Mouse (Mus musculus) retina, postnatal 7 days (tissue): ENCODE measurements around the gene Zfp872.
"Not testable (repeated sequence)": the region's sequence is repeated elsewhere in the genome, so short reads cannot be mapped to it uniquely, and the experiment has no call there.

Experiments
- DNase-seq: peaks from one replicate; pipeline ENCODE4 v3.0.0-alpha.2; 2012; ENCODE audit warnings: low read depth, low spot score

Gene Zfp872

DNA sequence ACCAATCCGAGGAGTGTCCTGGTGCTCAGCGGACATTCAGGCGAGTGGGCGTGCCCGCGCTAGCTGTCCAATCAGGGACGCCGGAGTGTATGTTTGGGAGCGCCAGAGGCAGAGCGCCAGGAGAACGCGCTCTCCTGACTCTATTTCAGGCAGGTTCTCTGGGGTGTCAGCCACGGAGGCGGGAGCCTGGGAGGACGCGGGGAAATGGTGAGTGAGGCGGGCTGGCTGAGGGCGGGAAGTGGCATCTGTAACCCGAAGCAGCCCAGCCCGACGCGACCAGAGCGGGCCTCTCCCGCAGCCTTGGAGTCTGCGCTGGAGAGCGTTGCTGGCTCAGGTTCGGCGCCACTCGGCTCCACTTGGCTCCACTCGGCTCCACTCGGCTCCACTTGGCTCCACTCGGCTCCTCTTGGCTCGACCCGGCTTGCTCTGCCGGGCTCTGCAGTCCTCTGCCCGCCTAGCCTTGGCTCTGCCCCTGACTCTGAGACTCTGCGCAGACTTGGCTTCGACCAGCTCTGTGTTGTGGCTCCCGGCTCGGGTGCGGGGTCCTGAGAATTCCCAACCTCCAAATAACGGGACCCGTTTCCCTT, at the start of gene Zfp872:
Zfp872 (plus strand) TSS at position 66 of the 587 bp plus-strand sequence.
- peak; percentile 8 for DNase-seq

DNA sequence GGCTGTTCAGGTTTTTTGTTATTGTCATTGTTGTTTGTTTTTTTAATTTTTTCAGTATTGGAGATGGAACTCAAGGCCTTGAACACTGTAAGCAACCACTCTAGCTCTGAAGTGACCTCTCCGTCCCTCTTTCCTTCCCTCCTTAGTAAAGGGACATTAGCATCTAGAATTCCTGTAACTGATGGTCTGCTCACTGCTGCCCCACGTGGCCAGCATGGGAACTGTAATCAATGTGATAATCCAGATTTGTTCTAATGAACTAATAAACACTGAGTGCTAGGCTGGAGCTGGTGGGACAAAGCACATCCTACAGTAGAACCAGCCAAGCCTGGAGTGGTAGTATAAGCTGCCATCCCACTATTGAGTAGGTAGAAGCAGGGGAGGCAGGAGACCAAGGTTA, 49.4 kb upstream of the Zfp872 start:
- DNase-seq, result peak; percentile 48

DNA sequence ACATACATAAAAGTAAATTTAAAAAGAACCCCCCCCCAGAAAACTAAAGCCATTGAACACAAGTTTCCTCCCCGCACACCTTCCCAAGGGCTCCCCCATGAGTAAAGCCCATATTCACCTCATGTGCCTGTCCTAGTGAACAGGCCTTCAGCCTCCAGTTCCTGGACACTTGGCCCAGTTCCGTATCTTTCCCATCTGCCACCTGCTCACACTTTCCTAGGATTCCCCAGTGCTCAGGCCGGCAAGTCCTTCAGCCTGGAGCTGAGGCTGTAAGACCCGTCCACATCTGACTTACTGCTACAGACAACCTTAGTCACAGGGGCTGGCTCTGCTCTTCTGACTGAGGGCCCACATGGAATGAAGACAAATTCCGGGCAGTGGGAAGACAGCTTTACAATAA, 48.1 kb upstream of the Zfp872 start:
- DNase-seq, result no peak

DNA sequence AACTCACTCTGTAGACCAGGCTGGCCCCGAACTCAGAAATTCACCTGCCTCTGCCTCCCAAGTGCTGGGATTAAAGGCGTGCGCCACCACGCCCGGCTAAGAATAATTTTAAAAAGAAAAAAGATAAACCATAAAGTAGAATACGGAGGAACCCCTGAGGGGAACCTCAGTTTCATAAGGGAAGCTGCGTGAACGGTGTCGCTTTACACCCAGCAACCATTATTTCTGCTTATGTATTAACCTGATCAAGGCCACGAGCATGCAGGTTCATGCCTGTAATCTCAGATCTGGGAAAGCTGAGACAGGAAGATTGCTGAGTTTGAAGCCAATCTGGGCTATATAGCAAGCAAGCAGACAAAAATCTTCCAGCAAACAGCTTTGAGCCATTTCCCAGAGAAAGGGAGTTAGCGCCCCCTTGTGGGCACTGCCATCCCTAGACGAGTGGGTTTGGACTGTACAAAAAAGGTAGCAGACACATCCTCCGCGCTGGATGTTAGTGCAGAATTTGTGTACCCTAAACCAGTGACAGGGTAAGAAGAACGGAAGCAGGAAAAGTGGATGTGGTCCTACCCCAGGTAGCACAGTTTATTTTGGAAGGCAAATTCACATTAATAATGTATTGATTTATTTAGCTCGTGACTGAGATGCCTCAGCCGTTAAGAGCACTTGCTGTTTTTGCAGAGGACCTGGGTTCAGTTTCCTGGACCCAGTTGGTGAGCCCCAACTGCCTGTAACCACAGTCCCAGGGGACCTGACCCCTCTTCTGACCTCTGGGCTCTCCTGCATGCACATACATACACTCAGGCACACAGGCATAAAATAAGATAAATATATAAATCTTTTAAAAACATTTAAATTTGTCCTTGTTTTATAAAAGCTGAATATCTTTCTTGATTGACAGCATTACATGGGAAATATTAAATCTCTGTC, 44.5 kb upstream of the Zfp872 start:
- peak; percentile 77 for DNase-seq

DNA sequence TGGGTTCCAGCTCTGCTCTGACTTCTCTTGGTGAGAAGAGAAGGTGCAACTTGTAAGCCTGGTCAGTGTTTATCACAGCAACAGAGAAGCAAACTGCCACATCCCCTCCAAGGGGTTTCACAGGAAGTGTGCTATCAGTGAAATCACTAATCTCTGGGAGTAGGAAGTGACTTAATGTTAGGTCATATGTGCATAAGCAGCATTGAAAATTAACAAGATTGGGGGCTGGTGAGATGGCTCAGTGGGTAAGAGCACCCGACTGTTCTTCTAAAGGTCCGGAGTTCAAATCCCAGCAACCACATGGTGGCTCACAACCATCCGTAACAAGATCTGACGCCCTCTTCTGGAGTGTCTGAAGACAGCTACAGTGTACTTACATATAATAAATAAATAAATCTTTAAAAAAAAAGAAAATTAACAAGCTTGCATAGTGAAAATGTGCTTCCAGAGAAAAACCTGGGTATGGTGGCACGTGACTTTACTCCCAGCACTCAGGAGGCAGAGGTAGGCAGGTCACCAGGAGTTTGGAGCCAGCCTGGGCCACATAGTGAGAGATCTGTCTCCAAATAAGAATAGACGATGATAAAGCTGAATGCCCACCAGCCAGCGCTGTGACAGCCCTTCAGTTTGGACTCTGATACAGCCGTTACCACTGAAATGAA, 43.5 kb upstream of the Zfp872 start:
- DNase-seq, result no peak

- DNase-seq, result no peak
Measured at GRCm38 (mm10) chr9:22149426-22150248, 38.3 kb upstream of the Zfp872 start.

DNA sequence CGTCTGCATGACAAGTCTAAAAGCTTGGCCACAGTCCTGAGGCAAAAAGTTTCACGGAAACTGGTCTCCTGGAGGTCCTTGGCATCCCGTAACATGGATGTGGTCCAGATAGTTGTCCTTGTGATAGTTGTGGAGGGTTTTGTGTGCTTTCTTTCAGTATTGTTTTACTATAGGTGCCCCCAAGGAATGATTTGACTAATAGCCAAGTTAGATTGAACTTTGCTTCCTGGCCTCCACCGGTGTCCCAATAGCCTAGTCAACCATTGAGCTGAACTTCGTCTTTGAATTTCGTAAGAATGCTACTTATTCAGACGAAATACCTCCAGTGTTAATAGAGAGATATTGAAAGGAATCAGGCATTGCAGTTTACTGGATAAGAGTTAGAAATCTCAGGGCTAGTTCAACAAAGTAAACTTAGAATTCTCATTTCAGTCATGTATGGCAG, 37.6 kb upstream of the Zfp872 start:
- not testable (repeated sequence) for DNase-seq

- DNase-seq, result no peak
Measured at GRCm38 (mm10) chr9:22150946-22151345, 36.9 kb upstream of the Zfp872 start.

DNA sequence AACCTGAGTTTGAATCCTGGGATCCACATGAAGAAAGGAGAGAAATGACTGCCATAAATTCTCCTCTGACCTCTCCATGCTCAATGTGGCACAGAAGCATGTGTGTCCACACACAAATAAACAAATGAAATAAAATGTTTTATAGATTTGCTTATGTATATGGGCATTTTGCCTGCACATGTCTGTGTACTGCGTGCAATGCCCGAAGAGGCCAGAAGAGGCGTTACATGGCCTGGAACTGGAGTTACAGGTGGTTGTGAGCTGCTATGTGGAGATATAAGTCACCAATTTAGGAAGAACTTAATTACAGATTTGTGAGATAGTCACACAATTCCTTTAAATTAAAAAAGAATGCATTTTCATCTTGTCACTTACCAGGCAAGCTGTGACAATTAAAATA, 34.1 kb upstream of the Zfp872 start:
- no peak for DNase-seq

- DNase-seq, result peak; percentile 57
Measured at GRCm38 (mm10) chr9:22155614-22156013, 32.3 kb upstream of the Zfp872 start.

GRCm38 (mm10) chr9:22156497-22157245, 31.2 kb upstream of the Zfp872 start, which contains the start of gene Pigyl:
Gene Pigyl (plus strand): TSS chr9:22156846.
- DNase-seq, result peak; percentile 98

DNA sequence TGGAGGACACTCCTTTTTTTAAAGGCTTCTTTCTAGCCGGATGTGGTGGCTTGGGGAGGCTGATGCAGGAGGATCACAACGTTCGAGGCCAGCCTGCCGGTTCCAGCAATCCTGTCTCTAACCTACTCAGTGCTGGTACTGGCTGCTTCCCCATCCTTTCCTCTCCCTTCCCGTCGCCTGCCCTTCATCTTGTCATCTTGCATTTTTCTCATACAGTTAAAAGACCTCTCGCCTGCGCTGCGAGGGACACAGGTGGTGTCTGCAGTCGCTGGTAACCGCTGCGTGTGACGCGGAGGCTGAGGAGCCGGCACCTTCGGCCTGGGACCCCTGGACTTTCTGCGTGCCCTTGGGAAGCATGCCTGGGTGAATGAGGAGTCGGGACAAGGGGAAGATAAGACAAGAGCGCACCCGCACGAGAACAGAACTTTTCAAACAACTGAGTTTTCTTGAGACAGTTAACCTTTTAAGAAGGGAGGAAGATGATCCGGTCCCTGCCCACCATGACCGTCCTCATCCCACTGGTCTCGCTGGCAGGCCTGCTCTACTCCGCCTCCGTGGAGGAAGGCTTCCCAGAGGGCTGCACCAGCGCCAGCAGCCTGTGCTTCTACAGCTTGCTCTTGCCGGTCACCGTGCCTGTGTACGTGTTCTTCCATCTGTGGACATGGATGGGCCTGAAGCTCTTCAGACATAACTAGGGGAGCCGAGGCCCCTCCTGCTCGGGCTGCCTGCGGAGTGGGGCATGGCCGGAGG, 30.2 kb upstream of the Zfp872 start:
- no peak for DNase-seq

- DNase-seq, result no peak
Measured at GRCm38 (mm10) chr9:22161299-22161698, 26.6 kb upstream of the Zfp872 start.

GRCm38 (mm10) chr9:22162305-22162704, 25.6 kb upstream of the Zfp872 start:
- DNase-seq, result no peak

- no peak for DNase-seq
Measured at GRCm38 (mm10) chr9:22162912-22163311, 25.0 kb upstream of the Zfp872 start.

DNA sequence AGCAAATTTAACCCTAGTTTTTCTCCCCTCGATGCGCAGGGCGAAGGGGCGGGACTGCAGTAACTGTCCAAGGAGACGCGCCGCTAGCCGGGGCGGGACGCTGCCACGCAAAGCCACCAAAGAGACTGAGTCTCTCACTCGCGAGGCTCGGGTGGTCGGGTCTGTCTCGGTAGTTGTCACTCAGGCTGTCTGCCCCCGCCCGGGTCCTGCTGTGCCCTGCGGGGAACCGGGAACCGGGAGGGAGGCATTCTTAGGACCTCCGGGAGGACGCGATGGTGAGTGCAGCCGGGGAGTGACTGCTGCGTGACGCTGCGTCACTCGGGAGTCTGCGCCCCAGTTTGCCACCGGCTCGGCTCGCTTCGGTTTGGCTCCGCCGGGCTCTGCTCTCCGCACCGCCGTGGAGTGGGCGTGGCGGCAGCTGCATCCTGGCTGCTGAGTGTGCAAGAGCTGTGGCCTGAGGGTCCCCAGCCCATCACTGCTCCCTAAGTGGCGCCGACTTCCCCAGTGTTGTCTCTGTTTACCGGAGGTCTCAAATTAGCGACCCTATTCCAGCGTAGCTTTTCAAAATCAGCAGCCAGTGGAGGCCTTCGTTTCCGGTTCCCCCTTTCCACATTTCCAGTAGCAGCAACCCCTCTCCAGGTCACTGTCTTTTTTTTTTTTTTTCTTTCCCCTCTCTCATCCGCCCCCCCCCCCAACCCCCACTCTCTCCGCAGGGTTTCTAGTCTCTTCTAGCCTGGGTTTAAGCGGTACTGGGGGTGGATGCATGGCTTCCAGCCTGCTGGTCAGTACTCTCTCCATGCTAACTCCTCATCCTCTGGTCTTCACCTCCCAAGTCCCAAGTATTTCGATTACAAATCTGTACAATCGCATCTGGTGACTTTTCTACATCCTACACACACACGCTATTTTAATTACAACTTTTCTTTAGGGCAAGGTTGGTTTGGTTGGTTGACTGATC, 22.9 kb upstream of the Zfp872 start:
- no peak for DNase-seq

DNA sequence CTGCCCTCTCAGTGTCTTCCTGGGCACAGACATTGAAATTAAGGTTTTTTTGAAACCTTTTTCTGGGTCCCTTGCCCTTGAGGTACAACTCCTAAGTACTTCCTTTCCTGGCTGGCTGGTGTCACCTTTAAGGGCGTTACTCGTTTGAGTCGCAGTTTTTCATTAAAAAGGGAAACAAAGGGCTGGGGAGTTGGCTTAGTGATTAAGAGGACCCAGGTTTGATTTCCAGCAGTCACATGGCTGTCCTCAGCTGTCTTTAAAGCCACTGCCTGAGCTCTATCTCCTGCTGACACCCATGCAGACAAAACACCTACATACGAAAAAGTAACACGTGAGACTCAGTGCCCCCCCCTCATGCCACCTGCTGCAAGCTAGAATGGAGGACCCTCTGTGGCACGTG, 21.9 kb upstream of the Zfp872 start:
- DNase-seq, result no peak

GRCm38 (mm10) chr9:22166686-22167085, 21.2 kb upstream of the Zfp872 start:
- DNase-seq, result no peak

DNA sequence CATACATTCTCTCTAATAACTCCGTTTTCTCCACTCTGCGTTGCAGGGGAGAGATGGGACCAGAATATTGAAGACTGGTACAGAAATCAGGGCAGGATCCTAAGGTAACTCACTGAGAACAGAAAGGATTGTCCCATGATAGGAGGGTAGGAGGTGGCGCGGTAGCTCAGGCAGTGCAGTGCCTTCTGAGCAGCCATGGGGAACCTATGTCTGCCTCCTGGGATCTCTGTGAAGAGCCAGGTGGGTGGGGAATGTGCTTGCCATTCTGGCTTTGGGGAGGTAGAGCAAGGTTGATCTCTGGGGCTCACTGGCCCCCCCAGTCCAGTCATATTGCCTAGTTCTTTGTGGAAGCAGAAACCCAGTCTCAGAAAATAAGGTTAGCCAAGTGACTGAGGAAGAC, 20.1 kb upstream of the Zfp872 start:
- DNase-seq, result no peak
